Mouse (Mus musculus): ENCODE results near the gene Adgrl2. TPM values are rescaled to one million over a fixed set of nuclear protein-coding genes. Genes with fewer than 3 reads are reported as not detected.

Gene Adgrl2
- 92.7 and 94.3 TPM in 2 replicates for polyA plus RNA-seq (2012; rRNA removed)

GRCm38 (mm10) chr3:148990531-148991003, at the start of gene Adgrl2:
Adgrl2 (minus strand) TSS chr3:148990555.
- WGBS = under 1% methylated on average over 25 of the region's 25 CpGs
- TF ChIP-seq CTCF (IDR thresholded peaks at IDR 0.05; ENCODE audit: insufficient read depth, low read length) (no peak), POLR2A (IDR thresholded peaks at IDR 0.05; ENCODE audit: borderline replicate concordance, extremely low read depth, low read depth, low read length) (no peak)
- Histone ChIP-seq H3K4me1 (ENCODE audit: control insufficient read depth, insufficient read depth, low read length) (no peaks in the 10 kb centered on the region; the same call in 1 of the 2 replicates), H3K4me3 (replicated peaks; ENCODE audit: extremely low read depth, low read depth, low read length) (peak within 1 kb of the TSS; percentile 84)
- DNase-seq = no peak

- TF ChIP-seq POLR2A (IDR thresholded peaks at IDR 0.05; ENCODE audit: borderline replicate concordance, extremely low read depth, low read depth, low read length) = no peak
- TF ChIP-seq CTCF (IDR thresholded peaks at IDR 0.05; ENCODE audit: insufficient read depth, low read length) = no peak
- Histone ChIP-seq H3K4me3 (replicated peaks; ENCODE audit: extremely low read depth, low read depth, low read length) (no peak overlapping the region), H3K4me1 (ENCODE audit: control insufficient read depth, insufficient read depth, low read length) (peaks cover 2% of the 10 kb centered on the region; the same call in 1 of the 2 replicates)
- 13% methylated on average over 4 of the region's 4 CpGs for WGBS
- no peak for DNase-seq
These were observed 48.4 kb upstream of the Adgrl2 start for GRCm38 (mm10) chr3:149038771-149039170.

GRCm38 (mm10) chr3:149019925-149020324, 29.6 kb upstream of the Adgrl2 start:
- DNase-seq = no peak
- Histone ChIP-seq H3K4me3 (replicated peaks; ENCODE audit: extremely low read depth, low read depth, low read length) (no peak overlapping the region), H3K4me1 (ENCODE audit: control insufficient read depth, insufficient read depth, low read length) (no peaks in the 10 kb centered on the region)
- no peak for TF ChIP-seq POLR2A (IDR thresholded peaks at IDR 0.05; ENCODE audit: borderline replicate concordance, extremely low read depth, low read depth, low read length)
- TF ChIP-seq CTCF (IDR thresholded peaks at IDR 0.05; ENCODE audit: insufficient read depth, low read length) = no peak
- WGBS = 51% methylated on average over 5 of the region's 5 CpGs

GRCm38 (mm10) chr3:149009311-149009710, 19.0 kb upstream of the Adgrl2 start:
- TF ChIP-seq CTCF (IDR thresholded peaks at IDR 0.05; ENCODE audit: insufficient read depth, low read length) (no peak), POLR2A (IDR thresholded peaks at IDR 0.05; ENCODE audit: borderline replicate concordance, extremely low read depth, low read depth, low read length) (no peak)
- no peak for DNase-seq
- WGBS = 76% methylated on average over 7 of the region's 7 CpGs

GRCm38 (mm10) chr3:149008634-149009023, 18.3 kb upstream of the Adgrl2 start:
- no peak overlapping the region for H3K4me3 ChIP-seq (replicated peaks; ENCODE audit: extremely low read depth, low read depth, low read length)
- no peaks in the 10 kb centered on the region for H3K4me1 ChIP-seq (ENCODE audit: control insufficient read depth, insufficient read depth, low read length)
- 63% methylated on average over 6 of the region's 6 CpGs for WGBS
- no peak for DNase-seq
- TF ChIP-seq CTCF (IDR thresholded peaks at IDR 0.05; ENCODE audit: insufficient read depth, low read length) = no peak
- TF ChIP-seq POLR2A (IDR thresholded peaks at IDR 0.05; ENCODE audit: borderline replicate concordance, extremely low read depth, low read depth, low read length) = no peak

More at GRCm38 (mm10) chr3:149009311-149009710, 19.0 kb upstream of the Adgrl2 start:
- no peaks in the 10 kb centered on the region for H3K4me1 ChIP-seq (ENCODE audit: control insufficient read depth, insufficient read depth, low read length)
- H3K4me3 ChIP-seq (replicated peaks; ENCODE audit: extremely low read depth, low read depth, low read length) = no peak overlapping the region

- no peaks in the 10 kb centered on the region for H3K4me1 ChIP-seq (ENCODE audit: control insufficient read depth, insufficient read depth, low read length)
- H3K4me3 ChIP-seq (replicated peaks; ENCODE audit: extremely low read depth, low read depth, low read length) = no peak overlapping the region
- 47% methylated on average over 20 of the region's 20 CpGs for whole genome bisulfite sequencing
- TF ChIP-seq CTCF (IDR thresholded peaks at IDR 0.05; ENCODE audit: insufficient read depth, low read length) (no peak), POLR2A (IDR thresholded peaks at IDR 0.05; ENCODE audit: borderline replicate concordance, extremely low read depth, low read depth, low read length) (no peak)
- DNase-seq = no peak
These were observed 17.7 kb upstream of the Adgrl2 start for GRCm38 (mm10) chr3:149007860-149008633.

GRCm38 (mm10) chr3:149001364-149001763, 11.0 kb upstream of the Adgrl2 start:
- H3K4me1 ChIP-seq (ENCODE audit: control insufficient read depth, insufficient read depth, low read length) = peaks cover 2% of the 10 kb centered on the region; the same call in 1 of the 2 replicates
- WGBS = 53% methylated on average over 8 of the region's 8 CpGs
- no peak for DNase-seq
- H3K4me3 ChIP-seq (replicated peaks; ENCODE audit: extremely low read depth, low read depth, low read length) = no peak overlapping the region
- no peak for TF ChIP-seq CTCF (IDR thresholded peaks at IDR 0.05; ENCODE audit: insufficient read depth, low read length)
- no peak for TF ChIP-seq POLR2A (IDR thresholded peaks at IDR 0.05; ENCODE audit: borderline replicate concordance, extremely low read depth, low read depth, low read length)

- WGBS = 43% methylated on average over 10 of the region's 10 CpGs
- H3K4me3 ChIP-seq (replicated peaks; ENCODE audit: extremely low read depth, low read depth, low read length) = peak overlapping the region; percentile 54
- TF ChIP-seq POLR2A (IDR thresholded peaks at IDR 0.05; ENCODE audit: borderline replicate concordance, extremely low read depth, low read depth, low read length) (no peak), CTCF (IDR thresholded peaks at IDR 0.05; ENCODE audit: insufficient read depth, low read length) (no peak)
- DNase-seq = no peak
- peaks cover 2% of the 10 kb centered on the region; the same call in 1 of the 2 replicates for H3K4me1 ChIP-seq (ENCODE audit: control insufficient read depth, insufficient read depth, low read length)
These were observed 8.3 kb upstream of the Adgrl2 start for GRCm38 (mm10) chr3:148998661-148999060.

GRCm38 (mm10) chr3:148991056-148991455, 701 bp upstream of the Adgrl2 start:
- DNase-seq = no peak
- H3K4me1 ChIP-seq (ENCODE audit: control insufficient read depth, insufficient read depth, low read length) = no peaks in the 10 kb centered on the region; the same call in 1 of the 2 replicates
- 19% methylated on average over 8 of the region's 8 CpGs for WGBS
- TF ChIP-seq POLR2A (IDR thresholded peaks at IDR 0.05; ENCODE audit: borderline replicate concordance, extremely low read depth, low read depth, low read length) = no peak
- H3K4me3 ChIP-seq (replicated peaks; ENCODE audit: extremely low read depth, low read depth, low read length) = no peak overlapping the region

All from lung, adult 2 months (tissue).